ENCODE assay signal across 9 mouse cellular contexts in the genomic region with DNA sequence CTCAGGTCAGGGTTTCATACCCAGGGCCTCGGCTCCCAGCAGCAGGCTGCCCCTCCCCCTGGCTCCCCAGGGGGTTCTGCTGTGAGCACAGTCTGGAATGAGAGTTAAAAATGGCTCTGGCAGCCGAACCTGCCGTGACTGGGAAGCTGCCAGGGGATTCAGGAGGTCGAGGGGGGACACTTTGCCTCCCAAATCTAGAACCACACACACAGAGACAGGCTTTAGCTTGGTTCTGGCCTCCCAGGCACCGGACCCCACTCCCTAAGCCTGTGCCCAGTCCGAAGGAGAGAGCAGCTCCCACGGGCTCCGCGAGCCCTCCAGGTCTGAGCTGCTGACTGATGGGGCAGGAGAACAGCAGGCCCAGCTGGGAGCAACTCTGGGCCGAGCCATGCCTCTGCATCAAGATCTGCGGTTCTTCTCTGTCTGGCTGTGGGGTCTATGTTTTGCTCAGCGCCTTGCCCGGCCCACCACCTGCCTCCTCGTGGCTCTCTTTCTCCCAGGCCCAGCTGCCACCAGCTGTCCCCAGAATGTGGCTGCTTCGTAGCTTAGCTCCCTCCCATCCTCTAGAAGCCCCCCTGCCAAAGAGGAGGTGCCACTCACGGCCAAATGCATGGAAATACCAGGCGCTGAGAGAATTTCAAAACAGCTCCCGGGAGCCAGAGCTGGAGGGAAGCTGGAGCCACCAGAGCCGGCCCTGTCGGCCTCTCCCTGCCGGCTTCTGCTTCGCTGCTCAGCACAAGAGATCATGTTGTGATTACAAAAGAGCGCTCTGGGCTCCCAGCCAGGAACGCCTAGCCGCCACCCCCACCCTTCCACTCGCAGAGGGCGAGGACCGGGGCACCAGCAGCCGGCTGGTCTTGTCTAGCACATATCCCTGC. TPM values are rescaled to one million over a fixed set of nuclear protein-coding genes. Genes with fewer than 3 reads are reported as not detected.
DNase-seq lines count a peak whose midpoint lies in the region; ATAC-seq and TF ChIP-seq lines count a peak whose summit lies in the region.
"Had no signal": no experiment of that assay in that cellular context is flagged by ENCODE, and none has a peak within 500 bp of the region (broad histone marks: within the 10 kb centered on the region; RNA-seq: fewer than 3 reads in every experiment).

A gene (minus strand): TSS at position 756 of the 878 bp plus-strand sequence.

- intact Hi-C loops in gastrocnemius, postnatal 14 days (cut with DNase I; ENCODE audit: low total_unique reads), result no loop called here

- TF ChIP-seq CTCF in hindbrain, postnatal 0 days (IDR thresholded peaks at IDR 0.05; ENCODE audit: low read depth), result peak; percentile 13; the same call in 1 of the 2 replicates

- peak within 1 kb of the TSS; percentile 79 for H3K27ac ChIP-seq in hindbrain, postnatal 0 days

- H3K4me2 ChIP-seq in hindbrain, postnatal 0 days (ENCODE audit: low read depth, low read length), result peak within 1 kb of the TSS; percentile 41

- no peaks in the 10 kb centered on the region for H3K36me3 ChIP-seq in hindbrain, postnatal 0 days (ENCODE audit: insufficient read depth, low read length)

- H3K4me1 ChIP-seq in hindbrain, postnatal 0 days (ENCODE audit: insufficient read depth, low read length), result peaks cover 23% of the 10 kb centered on the region

- H3K9ac ChIP-seq in hindbrain, postnatal 0 days (replicated peaks; ENCODE audit: low read length), result peak within 1 kb of the TSS; percentile 18; the same call in 1 of the 2 replicates

- no peaks in the 10 kb centered on the region for H3K9me3 ChIP-seq in hindbrain, postnatal 0 days (ENCODE audit: low read length)

- DNase-seq in adrenal gland, adult (ENCODE audit: inconsistent age in 2 of 2, low spot score in 1 of 2), result peak; percentile 94 to 98
- peak; percentile 44 for DNase-seq in embryo, embryonic 10 days (ENCODE audit: low spot score)
- DNase-seq in gastrocnemius, postnatal 14 days, result peak; percentile 92
- peak; percentile 89 for DNase-seq in hindbrain, postnatal 0 days (ENCODE audit: low spot score)
- peak; percentile 70 to 89 for DNase-seq in left cerebral cortex, adult 9 months (ENCODE audit: low spot score in 2 of 2)
- DNase-seq in right cerebral cortex, postnatal 10 days (ENCODE audit: low spot score in 2 of 2), result peak; percentile 91
- DNase-seq in urinary bladder, postnatal 4 days (ENCODE audit: low spot score in 2 of 2), result peak; percentile 85 to 93

- ATAC-seq in hindbrain, postnatal 0 days, result peak; percentile 81
- peak; percentile 78 for ATAC-seq in megakaryocyte, adult 5-6 weeks (ENCODE audit: poor library complexity, severe bottlenecking)

- WGBS in hindbrain, postnatal 0 days, result 6% methylated on average over 29 of the region's 29 CpGs

- H3K27me3 ChIP-seq in hindbrain, postnatal 0 days (ENCODE audit: insufficient read depth, low read length), result no peaks in the 10 kb centered on the region

- no peak within 1 kb of the TSS for H3K4me3 ChIP-seq in hindbrain, postnatal 0 days (ENCODE audit: low read length)

RNA-seq across cellular contexts. Expression of the gene that starts here (rescaled TPM):
- total RNA-seq in gastrocnemius, postnatal 14 days (2021), result 1 to 10 TPM; 6.8 to 6.9 TPM
- total RNA-seq in hindbrain, postnatal 0 days (2014; rRNA removed), result 1.4 and 3.9 TPM in 2 replicates
- polyA plus RNA-seq in hindbrain, postnatal 0 days (2015; fragmentation: Nextera tagmentation; extraction: Ambion mirVana), result 0.70 and 0.84 TPM in 2 replicates
- 0.16 TPM in 1 of 2 replicates, not detected in the other for total RNA-seq in megakaryocyte, adult 5-6 weeks (2015)
- 0.44 and 0.53 TPM in 2 replicates for total RNA-seq in megakaryocyte, adult 5-6 weeks (2017)
- total RNA-seq: neutrophil, adult 5-6 weeks had no signal

Comparison
In these comparisons a context has a peak if more than half of its experiments do, and no peak if none do; other contexts are left out.
1. Peak in ATAC-seq in megakaryocyte, adult 5-6 weeks; RNA of the gene not detected or under 1 TPM.
2. DNase-seq: peak in every context shown above with its lines; median percentile 96 in adrenal gland, adult; 92 in gastrocnemius, postnatal 14 days; 91 in right cerebral cortex, postnatal 10 days; 89 in hindbrain, postnatal 0 days; 89 in urinary bladder, postnatal 4 days; 80 in left cerebral cortex, adult 9 months; 44 in embryo, embryonic 10 days.